Mouse (Mus musculus): ENCODE data around the gene Foxp3.

GRCm38 (mm10) chrX:7574885-7575231 is 1.4 kb downstream of the Foxp3 start:
- TF ChIP-seq POLR2A (IDR thresholded peaks at IDR 0.05; ENCODE audit: control insufficient read depth, extremely low read depth, insufficient read depth, low read length, poor library complexity) (no peak), CTCF (IDR thresholded peaks at IDR 0.05; ENCODE audit: borderline replicate concordance, control insufficient read depth, extremely low read depth, insufficient read depth, low read length, poor library complexity) (no peak)
